Mouse (Mus musculus) embryonic facial prominence, embryonic 10.5 days (tissue): Measurements from ENCODE around the gene Cdc42ep1. TPM values are rescaled to one million over a fixed set of nuclear protein-coding genes. Genes with fewer than 3 reads are reported as not detected.

Experiments
- DNase-seq: peaks from one replicate; pipeline ENCODE4 v3.0.0-alpha.2; 2017; ENCODE audit warnings: low spot score
- H3K27ac ChIP-seq: fragments of 300-500 bp; sonication (generic); replicated peaks from 2 replicates; pipeline ENCODE4 v1.5.1; 2016; ENCODE audit warnings: mild to moderate bottlenecking
- H3K27me3 ChIP-seq: fragments of 300-500 bp; sonication (generic); replicated peaks from 2 replicates; pipeline ENCODE4 v1.6.1; 2016; ENCODE audit warnings: low read depth, mild to moderate bottlenecking; ENCODE audit not compliant: poor library complexity, severe bottlenecking
- H3K36me3 ChIP-seq: fragments of 300-500 bp; sonication (generic); replicated peaks from 2 replicates; pipeline ENCODE4 v1.6.1; 2016; ENCODE audit warnings: mild to moderate bottlenecking, moderate library complexity
- H3K4me1 ChIP-seq: fragments of 300-500 bp; sonication (generic); 2 replicates; pipeline ENCODE4 v1.6.1; 2016
- H3K4me3 ChIP-seq: fragments of 300-500 bp; sonication (generic); 2 replicates; pipeline ENCODE4 v1.5.1; 2016; ENCODE audit warnings: mild to moderate bottlenecking, moderate library complexity
- H3K9me3 ChIP-seq: fragments of 300-500 bp; sonication (generic); 2 replicates; pipeline ENCODE4 v1.6.1; 2016; ENCODE audit warnings: mild to moderate bottlenecking
- whole genome bisulfite sequencing: fragments of 180-500 bp; shearing (Covaris S2); methylation state at CpG from one replicate; pipeline ENCODE4 v1.1.7; 2016; 5-methylcytosine and 5-hydroxymethylcytosine counted together
- microRNA-seq: library from miRNA; unstranded; fragments of <30 nt; microRNA quantifications from one replicate; pipeline ENCODE4, GENCODE M21; 2017
- polyA plus RNA-seq: library from polyadenylated mRNA; unstranded; fragments of >200 nt; fragmentation: Nextera tagmentation; extraction: Ambion mirVana; gene quantifications from 2 replicates; pipeline ENCODE4 v1.2.1, GENCODE M21; 2016

Cdc42ep1 gene
- polyA plus RNA-seq, 1 experiment from 2014 or later: 20.8 TPM

GRCm38 (mm10) chr15:78896149-78896548, 53.7 kb downstream of the Cdc42ep1 start:
- no peak for DNase-seq
- Histone ChIP-seq H3K27me3 (0 out of 2 replicates have a peak, but pooled peaks cover 15% of the 10 kb centered on the region), H3K4me1 (peaks cover 94% of the 10 kb centered on the region), H3K36me3 (peaks cover 47% of the 10 kb centered on the region), H3K27ac (peak overlapping the region; percentile 2), H3K9me3 (no peaks in the 10 kb centered on the region), H3K4me3 (no peak overlapping the region)
- 85% methylated on average over 3 of the region's 3 CpGs for WGBS

GRCm38 (mm10) chr15:78897488-78897887, 55.1 kb downstream of the Cdc42ep1 start:
- no peaks in the 10 kb centered on the region for H3K9me3 ChIP-seq
- 0 out of 2 replicates have a peak, but pooled peaks cover 24% of the 10 kb centered on the region for H3K27me3 ChIP-seq
- H3K4me1 ChIP-seq: peaks cover 93% of the 10 kb centered on the region
- H3K4me3 ChIP-seq: no peak overlapping the region
- WGBS: 86% methylated on average over 4 of the region's 4 CpGs
- H3K36me3 ChIP-seq: peaks cover 42% of the 10 kb centered on the region
- no peak for DNase-seq
- H3K27ac ChIP-seq: peak overlapping the region; percentile 19

- WGBS: 57% methylated on average over 6 of the region's 6 CpGs
- Histone ChIP-seq H3K4me1 (peaks cover 82% of the 10 kb centered on the region), H3K4me3 (peak overlapping the region; percentile 79), H3K36me3 (peaks cover 42% of the 10 kb centered on the region), H3K9me3 (no peaks in the 10 kb centered on the region), H3K27me3 (0 out of 2 replicates have a peak, but pooled peaks cover 24% of the 10 kb centered on the region), H3K27ac (peak overlapping the region; percentile 87)
- no peak for DNase-seq
Observed at GRCm38 (mm10) chr15:78898507-78899001, 56.1 kb downstream of the Cdc42ep1 start.

- H3K27me3 ChIP-seq: 0 out of 2 replicates have a peak, but pooled peaks cover 24% of the 10 kb centered on the region
- peak within 1 kb of the TSS; percentile 87 for H3K27ac ChIP-seq
- WGBS: 2% methylated on average over 20 of the region's 20 CpGs
- peak; percentile 33 for DNase-seq
- peaks cover 42% of the 10 kb centered on the region for H3K36me3 ChIP-seq
- peaks cover 74% of the 10 kb centered on the region for H3K4me1 ChIP-seq
- peak within 1 kb of the TSS; percentile 79 for H3K4me3 ChIP-seq
- no peaks in the 10 kb centered on the region for H3K9me3 ChIP-seq
Observed at GRCm38 (mm10) chr15:78899409-78899739, 57.0 kb downstream of the Cdc42ep1 start, which contains the start of gene Gm49510. TSS of gene Gm49510 (plus strand) at chr15:78899667.

GRCm38 (mm10) chr15:78899740-78900584, 57.5 kb downstream of the Cdc42ep1 start, which contains the start of gene Sh3bp1:
TSS of gene Sh3bp1 (plus strand) at chr15:78899768.
- Histone ChIP-seq H3K4me3 (peak within 1 kb of the TSS; percentile 79), H3K27ac (peak within 1 kb of the TSS; percentile 87), H3K9me3 (no peaks in the 10 kb centered on the region), H3K4me1 (peaks cover 68% of the 10 kb centered on the region), H3K27me3 (0 out of 2 replicates have a peak, but pooled peaks cover 24% of the 10 kb centered on the region), H3K36me3 (peaks cover 42% of the 10 kb centered on the region)
- DNase-seq: peak; percentile 84
- 1% methylated on average over 47 of the region's 47 CpGs for WGBS

Small RNA genes lying within 50 kb of the gene (microRNA-seq; reads per million reads assigned to microRNA genes)
- gene Mir6955: not detected

Other genes starting within 250 kb of the Cdc42ep1 start
- 3.8 and 5.8 TPM in 2 replicates for gene Cyth4, start 245.6 kb upstream of the Cdc42ep1 start, polyA plus RNA-seq
- 0.05 and 0.16 TPM in 2 replicates for gene Elfn2, start 123.9 kb upstream of the Cdc42ep1 start, polyA plus RNA-seq
- 36.4 and 39.0 TPM in 2 replicates for gene Mfng, start 69.1 kb upstream of the Cdc42ep1 start, polyA plus RNA-seq
- 3.3 and 4.3 TPM in 2 replicates for gene Card10, start 39.6 kb upstream of the Cdc42ep1 start, polyA plus RNA-seq
- not detected in 2 replicates for gene Lgals2, start 12.9 kb downstream of the Cdc42ep1 start, polyA plus RNA-seq
- 52.0 and 53.5 TPM in 2 replicates for gene Gga1, start 34.6 kb downstream of the Cdc42ep1 start, polyA plus RNA-seq
- 0.34 and 0.74 TPM in 2 replicates for gene Gm49510, start 57.0 kb downstream of the Cdc42ep1 start, polyA plus RNA-seq
- gene Sh3bp1, start 57.1 kb downstream of the Cdc42ep1 start, polyA plus RNA-seq: 35.6 and 36.1 TPM in 2 replicates
- gene Pdxp, start 71.3 kb downstream of the Cdc42ep1 start, polyA plus RNA-seq: 32.6 and 36.5 TPM in 2 replicates
- gene Lgals1, start 84.1 kb downstream of the Cdc42ep1 start, polyA plus RNA-seq: 241 and 316 TPM in 2 replicates
- gene Nol12, start 92.3 kb downstream of the Cdc42ep1 start, polyA plus RNA-seq: 69.2 and 71.5 TPM in 2 replicates
- 46.7 and 49.4 TPM in 2 replicates for gene Triobp, start 105.1 kb downstream of the Cdc42ep1 start, polyA plus RNA-seq
- gene H1f0, start 185.8 kb downstream of the Cdc42ep1 start, polyA plus RNA-seq: 371 and 392 TPM in 2 replicates
- gene Galr3, start 199.3 kb downstream of the Cdc42ep1 start, polyA plus RNA-seq: not detected in 2 replicates
- 57.7 and 61.8 TPM in 2 replicates for gene Ankrd54, start 220.3 kb downstream of the Cdc42ep1 start, polyA plus RNA-seq
- gene Eif3l, start 232.6 kb downstream of the Cdc42ep1 start, polyA plus RNA-seq: 280 and 287 TPM in 2 replicates